Mouse (Mus musculus): ENCODE data around the gene Atp10a. TPM values are rescaled to one million over a fixed set of nuclear protein-coding genes. Genes with fewer than 3 reads are reported as not detected.

Atp10a gene
- polyA plus RNA-seq, 1 experiment from 2014 or later: 1.8 TPM

DNA sequence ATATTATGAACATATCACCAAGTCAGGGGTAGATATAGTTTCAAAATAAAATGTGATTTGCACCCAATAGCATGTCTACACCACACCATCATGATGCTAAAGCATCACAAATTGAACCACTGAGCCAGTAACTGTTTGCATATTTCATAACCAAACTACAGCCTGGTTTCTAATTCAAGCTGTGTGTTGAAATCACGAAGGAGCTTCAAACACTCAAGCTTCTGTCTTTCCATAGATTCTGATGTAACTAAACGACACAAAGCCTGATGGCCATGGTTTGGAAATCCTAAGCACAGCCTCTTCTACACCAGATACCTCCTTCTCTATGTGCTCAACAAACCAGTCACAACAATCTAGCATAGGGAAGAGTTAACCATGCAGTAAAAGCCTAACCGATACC is 207.2 kb downstream of the Atp10a start:
- Histone ChIP-seq H3K4me1 (ENCODE audit: control insufficient read depth in 2 of 2, insufficient read depth in 2 of 2, low read length in 2 of 2) (no peaks in the 10 kb centered on the region), H3K4me3 (ENCODE audit: control insufficient read depth in 1 of 2, insufficient read depth in 1 of 2, low read depth in 1 of 2, low read length in 2 of 2) (no peak overlapping the region), H3K4me2 (ENCODE audit: low read length) (no peak overlapping the region), H3K27ac (replicated peaks in 1 of 2; ENCODE audit: control insufficient read depth in 1 of 2, insufficient read depth in 1 of 2, low read depth in 2 of 2, low read length in 2 of 2) (no peak overlapping the region), H3K36me3 (ENCODE audit: control insufficient read depth, insufficient read depth, low read length) (no peaks in the 10 kb centered on the region), H3K27me3 (ENCODE audit: control insufficient read depth, insufficient read depth, low read length) (no peaks in the 10 kb centered on the region), H3K9me3 (ENCODE audit: control insufficient read depth, low read length) (no peaks in the 10 kb centered on the region), H3K9ac (ENCODE audit: low read length) (no peak overlapping the region)
- no peak for ATAC-seq (ENCODE audit: insufficient number of reproducible peaks, insufficient read depth, low FRiP score, low read depth)
- WGBS: 75% methylated on average over 3 of the region's 3 CpGs

DNA sequence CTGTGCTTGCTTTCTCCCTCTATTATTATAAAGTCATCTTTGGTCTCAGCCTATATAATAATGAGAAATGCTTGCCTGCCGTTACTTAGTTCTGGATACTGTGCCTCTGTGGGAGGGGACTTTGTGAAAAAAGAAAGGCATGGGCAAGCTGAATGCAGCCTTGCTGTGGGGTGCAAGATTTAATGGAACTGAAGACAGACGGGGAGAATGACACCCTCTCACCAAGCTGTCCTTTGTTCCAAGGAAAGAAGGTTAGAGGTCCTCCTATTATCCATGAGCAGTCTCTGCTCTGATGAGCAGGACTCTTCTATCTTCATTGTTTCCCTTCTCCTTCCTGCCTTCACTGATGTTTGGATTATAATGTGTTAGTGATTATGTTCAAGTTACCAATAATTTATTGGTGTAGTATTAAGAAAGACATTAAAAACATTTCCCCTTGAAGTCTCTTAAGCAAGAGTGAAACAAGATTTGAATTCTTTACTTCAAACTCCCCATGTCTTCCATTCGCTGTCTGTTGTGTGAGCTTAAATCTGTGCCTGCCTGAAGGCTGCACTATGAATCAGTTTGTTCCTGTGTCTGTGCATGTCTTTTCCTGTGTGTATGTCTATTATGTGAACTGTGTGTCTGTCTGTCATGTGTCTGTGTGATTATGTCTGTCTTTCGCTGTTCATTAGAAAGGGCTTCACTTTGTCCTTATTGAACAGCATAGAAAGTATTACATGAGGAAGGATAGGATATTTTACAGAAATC is 211.1 kb downstream of the Atp10a start:
- WGBS: 75% methylated on average over 4 of the region's 4 CpGs
- H3K4me2 ChIP-seq (ENCODE audit: low read length): no peak overlapping the region
- no peak overlapping the region for H3K9ac ChIP-seq (ENCODE audit: low read length)

GRCm38 (mm10) chr7:58870661-58871060 is 214.7 kb downstream of the Atp10a start:
- Histone ChIP-seq H3K27ac (replicated peaks in 1 of 2; ENCODE audit: control insufficient read depth in 1 of 2, insufficient read depth in 1 of 2, low read depth in 2 of 2, low read length in 2 of 2) (no peak overlapping the region), H3K4me2 (ENCODE audit: low read length) (no peak overlapping the region), H3K36me3 (ENCODE audit: control insufficient read depth, insufficient read depth, low read length) (no peaks in the 10 kb centered on the region), H3K27me3 (ENCODE audit: control insufficient read depth, insufficient read depth, low read length) (no peaks in the 10 kb centered on the region), H3K9me3 (ENCODE audit: control insufficient read depth, low read length) (no peaks in the 10 kb centered on the region), H3K4me1 (ENCODE audit: control insufficient read depth in 2 of 2, insufficient read depth in 2 of 2, low read length in 2 of 2) (no peaks in the 10 kb centered on the region), H3K4me3 (ENCODE audit: control insufficient read depth in 1 of 2, insufficient read depth in 1 of 2, low read depth in 1 of 2, low read length in 2 of 2) (no peak overlapping the region), H3K9ac (ENCODE audit: low read length) (no peak overlapping the region)
- no peak for ATAC-seq (ENCODE audit: insufficient number of reproducible peaks, insufficient read depth, low FRiP score, low read depth)
- 64% methylated on average over 1 of the region's 1 CpGs for WGBS

More for the DNA sequence above, 211.1 kb downstream of the Atp10a start:
- Histone ChIP-seq H3K4me3 (ENCODE audit: control insufficient read depth in 1 of 2, insufficient read depth in 1 of 2, low read depth in 1 of 2, low read length in 2 of 2) (no peak overlapping the region), H3K9me3 (ENCODE audit: control insufficient read depth, low read length) (no peaks in the 10 kb centered on the region), H3K4me1 (ENCODE audit: control insufficient read depth in 2 of 2, insufficient read depth in 2 of 2, low read length in 2 of 2) (no peaks in the 10 kb centered on the region), H3K27me3 (ENCODE audit: control insufficient read depth, insufficient read depth, low read length) (no peaks in the 10 kb centered on the region), H3K36me3 (ENCODE audit: control insufficient read depth, insufficient read depth, low read length) (no peaks in the 10 kb centered on the region), H3K27ac (replicated peaks in 1 of 2; ENCODE audit: control insufficient read depth in 1 of 2, insufficient read depth in 1 of 2, low read depth in 2 of 2, low read length in 2 of 2) (no peak overlapping the region)
- no peak for ATAC-seq (ENCODE audit: insufficient number of reproducible peaks, insufficient read depth, low FRiP score, low read depth)

GRCm38 (mm10) chr7:58873676-58874075 is 217.7 kb downstream of the Atp10a start:
- WGBS: 91% methylated on average over 1 of the region's 1 CpGs
- Histone ChIP-seq H3K4me3 (ENCODE audit: control insufficient read depth in 1 of 2, insufficient read depth in 1 of 2, low read depth in 1 of 2, low read length in 2 of 2) (no peak overlapping the region), H3K9me3 (ENCODE audit: control insufficient read depth, low read length) (no peaks in the 10 kb centered on the region), H3K4me1 (ENCODE audit: control insufficient read depth in 2 of 2, insufficient read depth in 2 of 2, low read length in 2 of 2) (no peaks in the 10 kb centered on the region), H3K9ac (ENCODE audit: low read length) (no peak overlapping the region), H3K27me3 (ENCODE audit: control insufficient read depth, insufficient read depth, low read length) (no peaks in the 10 kb centered on the region), H3K27ac (replicated peaks in 1 of 2; ENCODE audit: control insufficient read depth in 1 of 2, insufficient read depth in 1 of 2, low read depth in 2 of 2, low read length in 2 of 2) (no peak overlapping the region), H3K36me3 (ENCODE audit: control insufficient read depth, insufficient read depth, low read length) (no peaks in the 10 kb centered on the region), H3K4me2 (ENCODE audit: low read length) (no peak overlapping the region)
- no peak for ATAC-seq (ENCODE audit: insufficient number of reproducible peaks, insufficient read depth, low FRiP score, low read depth)

Data from heart, embryonic 14.5 days (tissue).